Mouse (Mus musculus) embryo, embryonic 10.5 days (tissue): ENCODE results near the gene Ugt1a2.
A peak's percentile ranks its signal among the peaks of the same experiment; 100 is the strongest.
"Not testable (repeated sequence)": the region's sequence is repeated elsewhere in the genome, so short reads cannot be mapped to it uniquely, and the experiment has no call there.

ENCODE experiments used
- DNase-seq: peaks from one replicate; pipeline ENCODE4 v3.0.0-alpha.2; 2015; ENCODE audit warnings: low spot score

Gene Ugt1a2

GRCm38 (mm10) chr1:88218051-88218450 lies 17.6 kb downstream of the Ugt1a2 start:
- DNase-seq: peak; percentile 12

GRCm38 (mm10) chr1:88218591-88218990 lies 18.2 kb downstream of the Ugt1a2 start:
- DNase-seq: no peak

- no peak for DNase-seq
These were observed 18.7 kb downstream of the Ugt1a2 start for GRCm38 (mm10) chr1:88219054-88219453.

- DNase-seq: no peak
These were observed 19.9 kb downstream of the Ugt1a2 start for GRCm38 (mm10) chr1:88220336-88220735.

- no peak for DNase-seq
These were observed 21.8 kb downstream of the Ugt1a2 start for GRCm38 (mm10) chr1:88222216-88222615.

GRCm38 (mm10) chr1:88223011-88223515 lies 22.7 kb downstream of the Ugt1a2 start:
- not testable (repeated sequence) for DNase-seq

GRCm38 (mm10) chr1:88223591-88223990 lies 23.2 kb downstream of the Ugt1a2 start:
- no peak for DNase-seq

GRCm38 (mm10) chr1:88224029-88224776 lies 23.8 kb downstream of the Ugt1a2 start:
- DNase-seq: no peak

- DNase-seq: not testable (repeated sequence)
These were observed 24.9 kb downstream of the Ugt1a2 start for GRCm38 (mm10) chr1:88225301-88225700.

GRCm38 (mm10) chr1:88225741-88226140 lies 25.3 kb downstream of the Ugt1a2 start:
- DNase-seq: no peak

- no peak for DNase-seq
These were observed 26.4 kb downstream of the Ugt1a2 start, which contains the start of gene Mroh2a for GRCm38 (mm10) chr1:88226670-88227379. TSS of gene Mroh2a (plus strand) at chr1:88226986.

- no peak for DNase-seq
These were observed 27.1 kb downstream of the Ugt1a2 start for GRCm38 (mm10) chr1:88227482-88227881.

GRCm38 (mm10) chr1:88228121-88228520 lies 27.7 kb downstream of the Ugt1a2 start:
- no peak for DNase-seq

GRCm38 (mm10) chr1:88229566-88229965 lies 29.2 kb downstream of the Ugt1a2 start:
- DNase-seq: no peak

- no peak for DNase-seq
These were observed 29.6 kb downstream of the Ugt1a2 start for GRCm38 (mm10) chr1:88229986-88230385.

GRCm38 (mm10) chr1:88230421-88230820 lies 30.0 kb downstream of the Ugt1a2 start:
- DNase-seq: no peak

- no peak for DNase-seq
These were observed 30.8 kb downstream of the Ugt1a2 start for GRCm38 (mm10) chr1:88230981-88231802.

- no peak for DNase-seq
These were observed 31.6 kb downstream of the Ugt1a2 start for GRCm38 (mm10) chr1:88231803-88232499.

- DNase-seq: no peak
These were observed 32.4 kb downstream of the Ugt1a2 start for GRCm38 (mm10) chr1:88232664-88233380.

- DNase-seq: no peak
These were observed 33.2 kb downstream of the Ugt1a2 start for GRCm38 (mm10) chr1:88233421-88234247.
